ENCODE assay signal across 9 mouse cellular contexts in genomic region chr10:56106996-56107334, GRCm38 (mm10). TPM values are rescaled to one million over a fixed set of nuclear protein-coding genes. Genes with fewer than 3 reads are reported as not detected.
DNase-seq lines count a peak whose midpoint lies in the region; ATAC-seq and TF ChIP-seq lines count a peak whose summit lies in the region.
"Had no signal": no experiment of that assay in that cellular context is flagged by ENCODE, and none has a peak within 500 bp of the region (broad histone marks: within the 10 kb centered on the region; RNA-seq: fewer than 3 reads in every experiment).

No protein-coding gene starts in this region.

- ATAC-seq in kidney, postnatal 0 days (replicated peaks; ENCODE audit: low FRiP score, low read depth): no peak
- ATAC-seq in embryonic facial prominence, embryonic 14.5 days (ENCODE audit: low read depth): peak; percentile 37; the same call in 1 of the 2 replicates
- peak; percentile 72; the same call in 1 of the 2 replicates for ATAC-seq in intestine, embryonic 15.5 days
- ATAC-seq in midbrain, embryonic 16.5 days: no peak
- no peak for ATAC-seq in erythroid progenitor cell, adult 5-6 weeks (replicated peaks; ENCODE audit: low FRiP score, poor library complexity, severe bottlenecking)

- DNase-seq in kidney, postnatal 0 days (ENCODE audit: low spot score): no peak
- DNase-seq in kidney, postnatal 36 days: no peak
- no peak for DNase-seq in embryonic facial prominence, embryonic 14.5 days (ENCODE audit: low spot score)
- no peak for DNase-seq in urinary bladder, adult 18-20 months (ENCODE audit: low spot score in 2 of 2)
- no peak for DNase-seq in cerebellum, adult 8-10 months

- H3K36me3 ChIP-seq in kidney, postnatal 0 days (ENCODE audit: insufficient read depth, low read length): no peaks in the 10 kb centered on the region
- H3K36me3 ChIP-seq in embryonic facial prominence, embryonic 14.5 days (ENCODE audit: control insufficient read depth, insufficient read depth, low read length): no peaks in the 10 kb centered on the region
- H3K36me3 ChIP-seq in intestine, embryonic 15.5 days: no peaks in the 10 kb centered on the region
- H3K36me3 ChIP-seq in midbrain, embryonic 16.5 days (ENCODE audit: control insufficient read depth, insufficient read depth, low read length): no peaks in the 10 kb centered on the region

- no peak for TF ChIP-seq CTCF in kidney, postnatal 0 days (IDR thresholded peaks at IDR 0.05; ENCODE audit: low read depth)

- WGBS in kidney, postnatal 0 days: 44% methylated on average over 1 of the region's 1 CpGs
- WGBS in embryonic facial prominence, embryonic 14.5 days: 37% methylated on average over 1 of the region's 1 CpGs
- WGBS in intestine, embryonic 15.5 days: 53% methylated on average over 1 of the region's 1 CpGs
- 31% methylated on average over 1 of the region's 1 CpGs for WGBS in midbrain, embryonic 16.5 days

- no peaks in the 10 kb centered on the region for H3K4me1 ChIP-seq in kidney, postnatal 0 days (replicated peaks; ENCODE audit: insufficient read depth, low read length)
- no peaks in the 10 kb centered on the region for H3K4me1 ChIP-seq in embryonic facial prominence, embryonic 14.5 days (ENCODE audit: control insufficient read depth, insufficient read depth, low read length)
- no peaks in the 10 kb centered on the region for H3K4me1 ChIP-seq in intestine, embryonic 15.5 days (replicated peaks)
- no peaks in the 10 kb centered on the region for H3K4me1 ChIP-seq in midbrain, embryonic 16.5 days (ENCODE audit: control insufficient read depth, insufficient read depth, low read length)

- H3K4me2 ChIP-seq in kidney, postnatal 0 days (ENCODE audit: low read length): peak overlapping the region; percentile 47
- peak overlapping the region; percentile 41 for H3K4me2 ChIP-seq in embryonic facial prominence, embryonic 14.5 days (ENCODE audit: low read depth, low read length)
- peak overlapping the region; percentile 45 for H3K4me2 ChIP-seq in intestine, embryonic 15.5 days (replicated peaks)
- peak overlapping the region; percentile 20; the same call in 1 of the 2 replicates for H3K4me2 ChIP-seq in midbrain, embryonic 16.5 days (ENCODE audit: low read length)

- peak overlapping the region; percentile 43; the same call in 1 of the 2 replicates for H3K27ac ChIP-seq in kidney, postnatal 0 days
- no peak overlapping the region for H3K27ac ChIP-seq in embryonic facial prominence, embryonic 14.5 days (replicated peaks; ENCODE audit: low read depth, low read length)
- H3K27ac ChIP-seq in intestine, embryonic 15.5 days: no peak overlapping the region
- H3K27ac ChIP-seq in midbrain, embryonic 16.5 days (ENCODE audit: low read length): no peak overlapping the region

- peak overlapping the region; percentile 49 for H3K9ac ChIP-seq in kidney, postnatal 0 days (ENCODE audit: low read depth, low read length)
- peak overlapping the region; percentile 53 for H3K9ac ChIP-seq in embryonic facial prominence, embryonic 14.5 days (ENCODE audit: low read depth, low read length)
- no peak overlapping the region for H3K9ac ChIP-seq in intestine, embryonic 15.5 days
- H3K9ac ChIP-seq in midbrain, embryonic 16.5 days (ENCODE audit: low read depth, low read length): no peak overlapping the region

- peak overlapping the region; percentile 34 for H3K4me3 ChIP-seq in kidney, postnatal 0 days (replicated peaks; ENCODE audit: low read depth, low read length)
- peak overlapping the region; percentile 26 for H3K4me3 ChIP-seq in embryonic facial prominence, embryonic 14.5 days (ENCODE audit: low read depth, low read length)
- peak overlapping the region; percentile 25 for H3K4me3 ChIP-seq in intestine, embryonic 15.5 days (replicated peaks)
- H3K4me3 ChIP-seq in midbrain, embryonic 16.5 days (ENCODE audit: low read depth, low read length): 0 out of 2 replicates have a peak overlapping the region, but pooled peaks have one; percentile 9

- H3K9me3 ChIP-seq in kidney, postnatal 0 days (replicated peaks; ENCODE audit: low read length): no peaks in the 10 kb centered on the region
- no peaks in the 10 kb centered on the region for H3K9me3 ChIP-seq in embryonic facial prominence, embryonic 14.5 days (ENCODE audit: control insufficient read depth, low read length)
- H3K9me3 ChIP-seq in intestine, embryonic 15.5 days: no peaks in the 10 kb centered on the region
- no peaks in the 10 kb centered on the region for H3K9me3 ChIP-seq in midbrain, embryonic 16.5 days (replicated peaks; ENCODE audit: control insufficient read depth, low read length, poor library complexity, severe bottlenecking)

- H3K27me3 ChIP-seq in kidney, postnatal 0 days (ENCODE audit: insufficient read depth, low read length): no peaks in the 10 kb centered on the region
- no peaks in the 10 kb centered on the region for H3K27me3 ChIP-seq in embryonic facial prominence, embryonic 14.5 days (replicated peaks; ENCODE audit: control insufficient read depth, insufficient read depth, low read length)
- H3K27me3 ChIP-seq in intestine, embryonic 15.5 days (replicated peaks): no peaks in the 10 kb centered on the region
- H3K27me3 ChIP-seq in midbrain, embryonic 16.5 days (ENCODE audit: control insufficient read depth, insufficient read depth, low read depth, low read length): no peaks in the 10 kb centered on the region
- H3K27me3 ChIP-seq: Patski had no signal

RNA-seq across cellular contexts. Expression of gene Msl3l2, which starts 0.2 kb away (rescaled TPM):
- polyA plus RNA-seq in kidney, postnatal 0 days (2015; fragmentation: Nextera tagmentation; extraction: Ambion mirVana): 6.8 and 7.6 TPM in 2 replicates
- polyA plus RNA-seq in embryonic facial prominence, embryonic 14.5 days (2014; fragmentation: Nextera tagmentation; extraction: Ambion mirVana): 6.1 and 7.7 TPM in 2 replicates
- 3.8 and 4.1 TPM in 2 replicates for polyA plus RNA-seq in intestine, embryonic 15.5 days (2015; fragmentation: Nextera tagmentation; extraction: Ambion mirVana)
- polyA plus RNA-seq in midbrain, embryonic 16.5 days (2015; fragmentation: Nextera tagmentation; extraction: Ambion mirVana): 11.4 and 12.8 TPM in 2 replicates
- 0.72 TPM in 1 of 2 replicates, not detected in the other for total RNA-seq in erythroid progenitor cell, adult 5-6 weeks (2015; ENCODE audit: low replicate concordance)
- total RNA-seq in erythroid progenitor cell, adult 5-6 weeks (2017; ENCODE audit: low replicate concordance): 0.77 and 1.5 TPM in 2 replicates

Comparison
In these comparisons a context has a peak if more than half of its experiments do, and no peak if none do; other contexts are left out.
1. ATAC-seq: peak in embryonic facial prominence, embryonic 14.5 days (single experiment) and intestine, embryonic 15.5 days (single experiment); none in kidney, postnatal 0 days (single experiment), midbrain, embryonic 16.5 days (single experiment) and erythroid progenitor cell, adult 5-6 weeks (single experiment).
2. H3K9ac ChIP-seq: peak in kidney, postnatal 0 days (single experiment) and embryonic facial prominence, embryonic 14.5 days (single experiment); none in intestine, embryonic 15.5 days (single experiment) and midbrain, embryonic 16.5 days (single experiment).
3. Peak in every context shown above with its lines, with median percentiles within 50 percentile points of each other: H3K4me2 ChIP-seq and H3K4me3 ChIP-seq.